Mouse (Mus musculus) spleen, postnatal 4 days (tissue): ENCODE measurements around the gene Kri1.
"Not testable (repeated sequence)": the region's sequence is repeated elsewhere in the genome, so short reads cannot be mapped to it uniquely, and the experiment has no call there.

Experiments used
- DNase-seq, 2 experiments: peaks; one replicate each; pipeline ENCODE4 v3.0.0; 2022; ENCODE audit warnings: low spot score in 2 of 2

Gene Kri1

GRCm38 (mm10) chr9:21274336-21274735, 13.4 kb downstream of the Kri1 start:
- no peak for DNase-seq

- no peak for DNase-seq
Observed at GRCm38 (mm10) chr9:21273520-21274228, 14.1 kb downstream of the Kri1 start.

- DNase-seq = no peak
Observed at GRCm38 (mm10) chr9:21273094-21273493, 14.7 kb downstream of the Kri1 start.

- no peak for DNase-seq
Observed at GRCm38 (mm10) chr9:21272391-21272790, 15.4 kb downstream of the Kri1 start.

GRCm38 (mm10) chr9:21269590-21269989, 18.2 kb downstream of the Kri1 start:
- DNase-seq = not testable (repeated sequence)

- DNase-seq = no peak
Observed at GRCm38 (mm10) chr9:21268305-21268704, 19.5 kb downstream of the Kri1 start.

GRCm38 (mm10) chr9:21266889-21267288, 20.9 kb downstream of the Kri1 start:
- DNase-seq = no peak

GRCm38 (mm10) chr9:21265611-21266010, 22.2 kb downstream of the Kri1 start:
- DNase-seq = no peak

- peak; percentile 99 to 100 for DNase-seq
Observed at GRCm38 (mm10) chr9:21265000-21265561, 22.7 kb downstream of the Kri1 start, which contains the start of gene Atg4d. TSS of gene Atg4d (plus strand) at chr9:21265293.

GRCm38 (mm10) chr9:21264272-21264999, 23.3 kb downstream of the Kri1 start:
- peak; percentile 58 to 74 for DNase-seq

GRCm38 (mm10) chr9:21261831-21262230, 25.9 kb downstream of the Kri1 start:
- DNase-seq = no peak

- no peak for DNase-seq
Observed at GRCm38 (mm10) chr9:21260491-21261040, 27.2 kb downstream of the Kri1 start.

GRCm38 (mm10) chr9:21256349-21256748, 31.4 kb downstream of the Kri1 start:
- not testable (repeated sequence) for DNase-seq

- DNase-seq = no peak
Observed at GRCm38 (mm10) chr9:21254690-21255089, 33.1 kb downstream of the Kri1 start.

- no peak for DNase-seq
Observed at GRCm38 (mm10) chr9:21251116-21251735, 36.5 kb downstream of the Kri1 start.

- no peak for DNase-seq
Observed at GRCm38 (mm10) chr9:21250509-21250908, 37.3 kb downstream of the Kri1 start.

GRCm38 (mm10) chr9:21249629-21250508, 37.9 kb downstream of the Kri1 start:
- no peak for DNase-seq

- DNase-seq = peak in 1 of 2 experiments; percentile 67
Observed at GRCm38 (mm10) chr9:21248326-21248725, 39.4 kb downstream of the Kri1 start, which contains the start of gene S1pr5. TSS of gene S1pr5 (minus strand) at chr9:21248443.

GRCm38 (mm10) chr9:21246342-21246741, 41.4 kb downstream of the Kri1 start:
- no peak for DNase-seq

- no peak for DNase-seq
Observed at GRCm38 (mm10) chr9:21245113-21245487, 42.7 kb downstream of the Kri1 start.
